Mouse (Mus musculus) adipose tissue, adult 10 weeks (tissue): ENCODE data around the gene Pifo. TPM values are rescaled to one million over a fixed set of nuclear protein-coding genes. Genes with fewer than 3 reads are reported as not detected.

ENCODE experiments used
- polyA plus RNA-seq: library from polyadenylated mRNA; stranded (reverse); fragments of 350-450 nt; fragmentation: Illumina TruSeq; extraction: RNeasy Lipid Tissue Mini Kit (QIAGEN cat#74804); gene quantifications from one replicate; pipeline ENCODE4 v1.2.3, GENCODE M21; 2014; ENCODE audit warnings: low read depth, low replicate concordance

The Pifo gene
- 6.0 TPM for polyA plus RNA-seq

DNA sequence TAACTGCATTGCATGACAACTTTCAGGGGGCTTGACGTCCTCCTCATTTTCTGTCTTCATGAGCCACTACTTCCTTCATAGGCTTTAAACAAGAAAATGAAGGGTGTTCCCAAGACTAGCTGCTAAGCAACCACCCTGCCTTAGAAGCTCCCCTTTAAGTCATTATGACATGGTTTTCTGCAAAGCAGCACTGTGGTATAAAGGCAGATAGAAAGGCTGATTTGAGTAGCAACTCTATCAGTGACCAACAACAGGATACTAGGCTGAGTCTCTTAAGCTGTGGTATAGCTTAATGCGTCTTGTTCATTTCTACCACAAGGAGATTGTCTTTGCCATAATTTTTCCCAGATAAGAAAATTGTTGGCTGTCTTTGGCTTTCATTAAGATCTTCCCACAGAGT lies at the start of gene Pifo:
Gene Pifo, minus strand, starts transcription at position 101 of the 400 bp plus-strand sequence.

DNA sequence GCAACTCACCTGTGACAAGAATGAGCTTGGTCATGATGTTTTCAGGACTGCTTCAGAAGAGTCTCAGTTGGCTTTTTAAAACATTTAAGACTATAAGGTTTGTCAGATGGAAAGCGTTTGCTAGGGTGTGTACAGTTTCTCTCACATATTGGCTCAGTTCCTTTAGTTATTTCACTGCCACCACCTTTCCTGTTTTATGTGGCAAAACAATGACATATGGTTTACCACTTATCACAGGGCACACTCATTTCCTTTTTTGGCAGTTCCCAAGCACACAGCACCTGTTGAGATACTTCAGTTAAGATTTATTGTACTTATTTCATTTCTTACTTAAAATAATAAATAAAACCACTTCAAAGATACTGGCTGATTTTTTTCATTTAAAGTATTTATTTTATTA lies 18.3 kb upstream of the Pifo start, which contains the start of gene Chil5:
Gene Chil5, minus strand, starts transcription at position 34 of the 400 bp plus-strand sequence.

DNA sequence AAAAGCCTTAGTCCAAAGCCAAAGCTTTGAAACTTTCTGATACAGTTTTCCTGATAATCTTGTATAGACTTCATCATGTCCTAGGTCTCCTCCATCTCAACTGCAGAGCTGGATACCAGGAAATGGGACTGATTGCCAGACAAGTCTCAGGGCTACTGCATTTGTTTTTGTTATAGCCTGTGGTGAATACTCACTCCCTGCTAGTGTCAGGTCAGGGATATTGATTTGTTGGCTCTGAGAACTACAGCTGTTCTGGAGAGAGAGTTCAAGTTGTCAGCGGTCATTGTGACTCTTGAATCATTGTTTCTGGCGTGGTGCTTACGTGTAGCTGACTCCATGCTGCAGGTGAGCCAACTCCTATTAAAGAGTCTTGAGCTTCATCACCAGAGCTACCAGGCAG lies 41.0 kb downstream of the Pifo start, which contains the start of gene Ovgp1:
Gene Ovgp1, plus strand, starts transcription at position 301 of the 400 bp plus-strand sequence.

DNA sequence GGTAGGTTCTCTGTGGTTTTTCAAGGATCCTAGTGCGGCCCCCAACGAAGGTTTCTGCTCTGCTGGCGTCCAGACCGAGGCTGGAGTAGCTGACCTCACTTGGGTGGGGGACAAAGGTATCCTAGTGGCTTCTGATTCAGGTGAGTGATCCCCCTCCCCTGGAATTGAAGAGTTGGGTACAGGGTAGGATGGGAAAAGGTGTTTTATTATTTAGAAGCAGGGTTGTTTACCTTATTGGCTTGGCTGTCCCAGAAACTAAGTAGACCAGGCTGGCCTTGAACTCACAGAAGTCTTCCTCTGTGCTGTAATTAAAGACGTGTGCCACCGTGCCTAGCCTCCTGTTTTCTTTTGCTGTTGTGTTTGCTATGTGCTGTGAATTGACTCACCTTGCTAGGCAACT lies 54.4 kb downstream of the Pifo start, which contains the start of gene Atp5f1:
Gene Atp5f1, minus strand, starts transcription at position 101 of the 400 bp plus-strand sequence.

DNA sequence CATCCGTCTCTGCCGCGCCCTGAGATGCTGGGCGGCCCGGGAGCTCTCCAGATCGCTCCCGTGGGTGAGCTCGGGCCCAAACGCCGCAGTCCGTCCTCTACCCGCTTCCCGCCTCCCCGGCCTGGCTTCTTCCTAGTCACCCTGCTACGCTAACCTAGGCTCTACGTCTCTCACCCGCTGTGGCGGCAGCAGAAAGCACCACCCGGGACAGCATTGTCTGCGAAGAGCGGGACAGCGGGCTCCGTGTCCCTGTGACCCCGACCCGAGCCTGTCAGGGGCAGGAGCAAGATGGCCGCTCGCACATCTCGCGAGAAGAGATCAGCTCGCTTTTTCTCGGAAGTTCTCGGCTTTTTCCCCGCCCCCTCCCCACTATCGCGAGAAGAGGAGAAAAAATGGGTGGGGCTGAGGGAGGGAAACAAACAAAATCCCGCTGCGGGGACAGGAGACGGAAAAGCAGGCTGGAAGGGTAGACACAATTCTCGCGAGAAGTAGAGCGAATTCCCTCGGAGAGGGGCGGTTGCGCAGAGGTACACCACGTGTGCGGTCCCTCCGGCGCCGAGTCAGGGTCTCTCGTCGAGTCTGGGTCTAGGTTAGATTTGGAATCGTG lies 55.4 kb downstream of the Pifo start, which contains the start of gene Wdr77:
Gene Wdr77, plus strand, starts transcription at position 396 of the 607 bp plus-strand sequence.

Other genes with a start within 250 kb of the Pifo start
- gene Rap1a, start 213.3 kb downstream of the Pifo start, polyA plus RNA-seq: 85.0 TPM
- 0.92 TPM for gene Adora3, start 143.8 kb downstream of the Pifo start, polyA plus RNA-seq
- gene Tmigd3, start 143.7 kb downstream of the Pifo start, polyA plus RNA-seq: 3.3 TPM
- gene I830077J02Rik, start 82.0 kb downstream of the Pifo start, polyA plus RNA-seq: 1.2 TPM
- 31.8 TPM for gene Wdr77, start 55.3 kb downstream of the Pifo start, polyA plus RNA-seq
- 189 TPM for gene Atp5f1, start 54.5 kb downstream of the Pifo start, polyA plus RNA-seq
- gene Ovgp1, start 40.9 kb downstream of the Pifo start, polyA plus RNA-seq: 2.9 TPM
- gene Chil5, start 18.2 kb upstream of the Pifo start, polyA plus RNA-seq: 0.31 TPM
- 2.2 TPM for gene Chia1, start 98.6 kb upstream of the Pifo start, polyA plus RNA-seq
- 0.86 TPM for gene Chil3, start 152.9 kb upstream of the Pifo start, polyA plus RNA-seq
- not detected for gene Chil4, start 204.9 kb upstream of the Pifo start, polyA plus RNA-seq